Mouse (Mus musculus): ENCODE results near the gene Zfp13. TPM values are rescaled to one million over a fixed set of nuclear protein-coding genes. Genes with fewer than 3 reads are reported as not detected.
"Not testable (repeated sequence)": the region's sequence is repeated elsewhere in the genome, so short reads cannot be mapped to it uniquely, and the experiment has no call there.

Zfp13 gene
- polyA plus RNA-seq, 1 experiment from 2014 or later, result 28.2 TPM

GRCm38 (mm10) chr17:23537554-23538255, 61.6 kb downstream of the Zfp13 start:
- Histone ChIP-seq H3K36me3 (no peaks in the 10 kb centered on the region), H3K4me1 (replicated peaks) (peaks cover 20% of the 10 kb centered on the region), H3K4me3 (peak overlapping the region; percentile 31), H3K27me3 (peaks cover 71% of the 10 kb centered on the region), H3K9ac (0 out of 2 replicates have a peak overlapping the region, but pooled peaks have one; percentile 46), H3K4me2 (peak overlapping the region; percentile 50), H3K9me3 (no peaks in the 10 kb centered on the region), H3K27ac (no peak overlapping the region)
- ATAC-seq (ENCODE audit: low FRiP score), result no peak
- 8% methylated on average over 27 of the region's 27 CpGs for WGBS

- Histone ChIP-seq H3K4me1 (replicated peaks) (peaks cover 13% of the 10 kb centered on the region), H3K4me3 (0 out of 2 replicates have a peak overlapping the region, but pooled peaks have one; percentile 7), H3K4me2 (0 out of 2 replicates have a peak overlapping the region, but pooled peaks have one; percentile 6), H3K27me3 (peaks cover 53% of the 10 kb centered on the region)
- not testable (repeated sequence) for H3K27ac ChIP-seq; ATAC-seq (ENCODE audit: low FRiP score); H3K9ac ChIP-seq; H3K36me3 ChIP-seq; H3K9me3 ChIP-seq
- under 1% methylated on average over 18 of the region's 29 CpGs for WGBS
Measured at GRCm38 (mm10) chr17:23535046-23535788, 64.1 kb downstream of the Zfp13 start.

GRCm38 (mm10) chr17:23533591-23534490, 65.4 kb downstream of the Zfp13 start:
- not testable (repeated sequence) for H3K36me3 ChIP-seq; H3K4me3 ChIP-seq; ATAC-seq (ENCODE audit: low FRiP score)

GRCm38 (mm10) chr17:23531408-23531807, 67.9 kb downstream of the Zfp13 start:
- not testable (repeated sequence) for H3K9ac ChIP-seq; H3K36me3 ChIP-seq; H3K4me2 ChIP-seq; H3K4me1 ChIP-seq (replicated peaks); H3K9me3 ChIP-seq; ATAC-seq (ENCODE audit: low FRiP score); H3K4me3 ChIP-seq; H3K27ac ChIP-seq
- 23% methylated on average over 1 of the region's 1 CpGs for WGBS
- H3K27me3 ChIP-seq, result peaks cover 18% of the 10 kb centered on the region

More at GRCm38 (mm10) chr17:23533591-23534490, 65.4 kb downstream of the Zfp13 start:
- not testable (repeated sequence) for H3K9ac ChIP-seq, H3K4me2 ChIP-seq, H3K9me3 ChIP-seq, H3K27ac ChIP-seq
- WGBS, result 10% methylated on average over 11 of the region's 23 CpGs
- H3K4me1 ChIP-seq (replicated peaks), result peaks cover 13% of the 10 kb centered on the region
- H3K27me3 ChIP-seq, result peaks cover 39% of the 10 kb centered on the region

Other genes starting within 250 kb of the Zfp13 start
- gene Vmn2r116, start 214.9 kb downstream of the Zfp13 start, polyA plus RNA-seq (2015; fragmentation: Nextera tagmentation; extraction: Ambion mirVana), result not detected in 2 replicates
- gene Vmn2r117, start 119.8 kb downstream of the Zfp13 start, polyA plus RNA-seq (2015; fragmentation: Nextera tagmentation; extraction: Ambion mirVana), result not detected in 2 replicates
- gene Zfp213, start 35.2 kb downstream of the Zfp13 start, polyA plus RNA-seq (2015; fragmentation: Nextera tagmentation; extraction: Ambion mirVana), result 17.7 and 18.2 TPM in 2 replicates
- gene Zscan10, start 1.4 kb upstream of the Zfp13 start, polyA plus RNA-seq (2015; fragmentation: Nextera tagmentation; extraction: Ambion mirVana), result 0.13 and 0.22 TPM in 2 replicates
- 1.2 and 1.7 TPM in 2 replicates for gene Mmp25, start 45.8 kb upstream of the Zfp13 start, polyA plus RNA-seq (2015; fragmentation: Nextera tagmentation; extraction: Ambion mirVana)
- gene Bicdl2, start 61.0 kb upstream of the Zfp13 start, polyA plus RNA-seq (2015; fragmentation: Nextera tagmentation; extraction: Ambion mirVana), result 0.10 TPM in 1 of 2 replicates, not detected in the other
- gene Hcfc1r1, start 74.1 kb upstream of the Zfp13 start, polyA plus RNA-seq (2015; fragmentation: Nextera tagmentation; extraction: Ambion mirVana), result 108 and 109 TPM in 2 replicates
- gene Thoc6, start 74.4 kb upstream of the Zfp13 start, polyA plus RNA-seq (2015; fragmentation: Nextera tagmentation; extraction: Ambion mirVana), result 47.2 and 50.2 TPM in 2 replicates
- 2.7 and 3.4 TPM in 2 replicates for gene Tnfrsf12a, start 78.0 kb upstream of the Zfp13 start, polyA plus RNA-seq (2015; fragmentation: Nextera tagmentation; extraction: Ambion mirVana)
- gene Cldn6, start 79.8 kb upstream of the Zfp13 start, polyA plus RNA-seq (2015; fragmentation: Nextera tagmentation; extraction: Ambion mirVana), result 0.61 and 0.85 TPM in 2 replicates
- gene Cldn9, start 84.5 kb upstream of the Zfp13 start, polyA plus RNA-seq (2015; fragmentation: Nextera tagmentation; extraction: Ambion mirVana), result 1.4 and 2.5 TPM in 2 replicates
- gene 1520401A03Rik, start 123.3 kb upstream of the Zfp13 start, polyA plus RNA-seq (2015; fragmentation: Nextera tagmentation; extraction: Ambion mirVana), result 0.06 and 0.27 TPM in 2 replicates
- gene Pkmyt1, start 126.8 kb upstream of the Zfp13 start, polyA plus RNA-seq (2015; fragmentation: Nextera tagmentation; extraction: Ambion mirVana), result 18.0 and 18.8 TPM in 2 replicates
- gene Paqr4, start 141.4 kb upstream of the Zfp13 start, polyA plus RNA-seq (2015; fragmentation: Nextera tagmentation; extraction: Ambion mirVana), result 54.3 and 58.2 TPM in 2 replicates
- gene Kremen2, start 146.3 kb upstream of the Zfp13 start, polyA plus RNA-seq (2015; fragmentation: Nextera tagmentation; extraction: Ambion mirVana), result 0.55 and 0.83 TPM in 2 replicates
- gene Flywch1, start 172.1 kb upstream of the Zfp13 start, polyA plus RNA-seq (2015; fragmentation: Nextera tagmentation; extraction: Ambion mirVana), result 224 and 228 TPM in 2 replicates
- gene Flywch2, start 186.6 kb upstream of the Zfp13 start, polyA plus RNA-seq (2015; fragmentation: Nextera tagmentation; extraction: Ambion mirVana), result 68.1 and 79.0 TPM in 2 replicates
- 583 TPM in 2 replicates for gene Srrm2, start 191.0 kb upstream of the Zfp13 start, polyA plus RNA-seq (2015; fragmentation: Nextera tagmentation; extraction: Ambion mirVana)
- 1,330 and 1,360 TPM in 2 replicates for gene Elob, start 229.6 kb upstream of the Zfp13 start, polyA plus RNA-seq (2015; fragmentation: Nextera tagmentation; extraction: Ambion mirVana)
- gene Prss33, start 236.6 kb upstream of the Zfp13 start, polyA plus RNA-seq (2015; fragmentation: Nextera tagmentation; extraction: Ambion mirVana), result 0.30 TPM in 2 replicates
- gene Prss32, start 244.4 kb upstream of the Zfp13 start, polyA plus RNA-seq (2015; fragmentation: Nextera tagmentation; extraction: Ambion mirVana), result not detected in 2 replicates
- 0.86 and 0.98 TPM in 2 replicates for gene Prss41, start 244.7 kb upstream of the Zfp13 start, polyA plus RNA-seq (2015; fragmentation: Nextera tagmentation; extraction: Ambion mirVana)